Mouse (Mus musculus): ENCODE measurements around the gene Rbm17. TPM values are rescaled to one million over a fixed set of nuclear protein-coding genes. Genes with fewer than 3 reads are reported as not detected.
A peak's percentile ranks its signal among the peaks of the same experiment; 100 is the strongest.

Rbm17 gene
- polyA plus RNA-seq, 1 experiment from 2014 or later: 136 TPM

DNA sequence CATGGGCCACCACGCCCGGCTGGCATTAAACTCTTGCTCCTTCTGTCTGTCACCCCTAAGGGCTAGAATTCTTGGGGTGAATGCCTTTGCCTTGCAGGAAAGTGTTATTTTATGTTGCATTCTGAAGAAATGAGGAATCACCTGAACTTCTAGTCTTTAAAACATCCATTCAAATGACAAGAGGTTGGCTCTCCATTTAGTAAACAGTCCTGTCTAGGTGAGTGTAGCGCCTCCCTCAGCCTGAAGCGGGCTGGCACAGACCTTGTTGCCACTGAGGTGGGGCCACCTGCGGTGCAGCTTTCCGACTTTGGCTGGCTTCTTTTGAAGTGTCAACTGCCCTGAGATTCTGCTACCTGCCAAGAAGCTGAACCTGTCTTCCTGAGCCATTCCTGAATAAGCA is 48.6 kb downstream of the Rbm17 start:
- Histone ChIP-seq H3K9ac (no peak overlapping the region), H3K4me3 (no peak overlapping the region), H3K4me1 (peaks cover 13% of the 10 kb centered on the region; the same call in 1 of the 2 replicates), H3K9me3 (no peaks in the 10 kb centered on the region), H3K27me3 (peaks cover 6% of the 10 kb centered on the region; the same call in 1 of the 2 replicates), H3K4me2 (no peak overlapping the region), H3K36me3 (no peaks in the 10 kb centered on the region), H3K27ac (no peak overlapping the region)
- WGBS: 57% methylated on average over 6 of the region's 6 CpGs
- no peak for ATAC-seq (ENCODE audit: borderline replicate concordance, extremely low read depth, low FRiP score, low TSS enrichment)

DNA sequence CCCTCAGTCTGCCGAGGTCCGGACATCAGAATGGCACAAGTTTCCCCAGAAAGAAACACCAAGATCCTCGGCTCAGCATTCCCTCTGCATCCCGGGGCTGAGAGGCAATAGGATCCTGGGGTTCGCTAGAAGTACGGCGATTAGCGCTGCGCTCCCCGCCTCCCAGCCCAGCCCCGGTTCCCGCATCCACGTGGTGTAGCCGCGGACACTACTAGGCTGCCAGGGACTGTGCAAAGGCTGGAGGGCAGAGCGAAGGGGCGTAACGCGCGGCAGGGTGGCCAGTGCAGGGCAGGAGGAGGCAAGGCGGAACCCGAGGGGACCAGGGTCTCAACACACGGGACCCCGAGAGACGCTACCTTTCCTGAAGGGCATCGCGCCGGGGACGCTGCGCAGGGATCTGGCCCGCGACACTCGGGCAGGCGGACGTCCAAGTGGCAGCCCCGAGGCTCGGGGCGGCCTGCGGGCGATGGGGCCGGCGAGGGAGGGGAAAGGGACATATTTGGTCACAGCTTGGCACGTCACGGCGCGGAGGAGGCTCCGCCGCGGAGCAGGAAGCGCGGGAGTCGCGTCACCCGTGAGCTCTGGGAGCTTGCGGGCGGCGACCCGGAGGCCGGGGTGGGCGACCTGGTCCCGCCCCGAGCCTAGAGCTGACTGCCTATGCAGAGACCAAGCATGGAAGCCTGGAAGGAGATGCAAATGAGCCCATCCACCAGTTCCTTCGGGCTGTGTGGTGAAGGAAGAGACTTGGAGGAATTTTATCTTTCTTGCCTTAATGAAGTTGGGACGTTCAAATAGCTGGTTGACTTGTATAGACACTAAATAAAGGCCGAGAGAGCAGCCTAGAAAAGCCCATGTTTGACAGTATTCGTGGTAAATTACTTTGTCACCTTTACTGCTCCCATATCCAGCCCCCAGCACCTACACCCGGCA is 50.2 kb downstream of the Rbm17 start, which contains the start of gene Pfkfb3:
Gene Pfkfb3, minus strand, starts transcription at position 607 of the 930 bp plus-strand sequence.
- no peaks in the 10 kb centered on the region for H3K9me3 ChIP-seq
- no peaks in the 10 kb centered on the region for H3K36me3 ChIP-seq
- H3K4me1 ChIP-seq: peaks cover 13% of the 10 kb centered on the region; the same call in 1 of the 2 replicates
- peak within 1 kb of the TSS; percentile 55 for H3K4me3 ChIP-seq
- peak; percentile 86 for ATAC-seq (ENCODE audit: borderline replicate concordance, extremely low read depth, low FRiP score, low TSS enrichment)
- H3K9ac ChIP-seq: peak within 1 kb of the TSS; percentile 56
- no peak within 1 kb of the TSS for H3K27ac ChIP-seq
- 2% methylated on average over 57 of the region's 67 CpGs for WGBS
- peaks cover 6% of the 10 kb centered on the region; the same call in 1 of the 2 replicates for H3K27me3 ChIP-seq
- peak within 1 kb of the TSS; percentile 97 for H3K4me2 ChIP-seq

DNA sequence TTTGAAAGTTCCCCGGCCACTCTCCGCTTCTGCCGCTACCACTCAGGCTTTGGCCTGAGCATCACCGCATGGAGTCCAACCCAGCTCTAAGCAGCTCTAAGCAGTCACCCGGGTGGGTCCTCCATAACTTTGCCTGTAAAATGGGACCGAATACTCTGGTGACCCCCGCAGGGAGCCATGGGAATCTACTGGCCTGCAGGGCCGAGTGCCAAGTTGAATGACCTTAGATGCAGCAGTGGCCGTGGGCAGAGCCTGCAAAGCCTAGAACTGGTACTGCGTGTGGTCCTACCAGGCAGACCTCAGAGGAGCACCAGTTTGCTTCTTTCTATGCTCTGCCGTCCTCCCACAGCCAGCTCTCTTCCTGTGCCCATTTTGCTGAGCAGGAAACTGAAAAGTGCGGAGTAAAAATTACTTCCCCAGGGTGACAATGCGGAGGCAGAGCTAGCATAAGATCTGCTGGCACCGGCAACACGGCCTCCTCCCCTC is 50.9 kb downstream of the Rbm17 start:
- H3K4me2 ChIP-seq: peak overlapping the region; percentile 97
- H3K27me3 ChIP-seq: peaks cover 6% of the 10 kb centered on the region; the same call in 1 of the 2 replicates
- peaks cover 13% of the 10 kb centered on the region; the same call in 1 of the 2 replicates for H3K4me1 ChIP-seq
- H3K4me3 ChIP-seq: peak overlapping the region; percentile 55
- ATAC-seq (ENCODE audit: borderline replicate concordance, extremely low read depth, low FRiP score, low TSS enrichment): peak; percentile 24; the same call in 1 of the 2 replicates
- H3K27ac ChIP-seq: no peak overlapping the region
- 5% methylated on average over 15 of the region's 15 CpGs for WGBS
- peak overlapping the region; percentile 56 for H3K9ac ChIP-seq
- H3K36me3 ChIP-seq: no peaks in the 10 kb centered on the region
- no peaks in the 10 kb centered on the region for H3K9me3 ChIP-seq

DNA sequence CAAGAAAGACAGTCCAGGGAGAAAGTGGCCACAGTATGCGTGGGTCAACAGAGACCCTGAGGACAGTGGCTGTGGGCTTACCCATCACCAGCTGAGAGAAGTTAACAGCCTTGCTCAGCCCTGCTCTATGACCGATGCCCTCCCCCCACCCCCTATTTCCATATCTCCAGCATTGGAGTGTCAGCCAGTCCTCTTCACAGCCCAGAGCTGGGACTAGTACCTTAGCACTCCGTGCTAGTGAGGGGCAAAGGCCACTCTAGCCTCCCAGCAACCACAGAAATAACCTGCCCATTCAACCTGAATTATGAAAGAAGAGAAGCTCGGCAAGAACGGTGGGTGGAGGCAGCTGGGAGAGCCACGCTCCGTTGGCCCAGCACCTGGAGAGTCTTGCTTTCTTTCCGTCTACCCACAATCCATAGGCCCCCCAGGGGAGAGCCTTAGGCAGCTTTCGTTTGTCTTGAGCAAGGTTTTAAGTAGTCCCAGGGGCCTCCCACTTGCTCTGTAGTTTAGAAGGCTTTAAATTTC is 51.6 kb downstream of the Rbm17 start:
- Histone ChIP-seq H3K9me3 (no peaks in the 10 kb centered on the region), H3K36me3 (no peaks in the 10 kb centered on the region), H3K4me1 (peaks cover 13% of the 10 kb centered on the region; the same call in 1 of the 2 replicates), H3K27ac (no peak overlapping the region), H3K27me3 (peaks cover 6% of the 10 kb centered on the region; the same call in 1 of the 2 replicates), H3K4me3 (peak overlapping the region; percentile 55; the same call in 1 of the 2 replicates), H3K4me2 (peak overlapping the region; percentile 97), H3K9ac (no peak overlapping the region)
- ATAC-seq (ENCODE audit: borderline replicate concordance, extremely low read depth, low FRiP score, low TSS enrichment): peak; percentile 11; the same call in 1 of the 2 replicates
- WGBS: 17% methylated on average over 9 of the region's 9 CpGs

DNA sequence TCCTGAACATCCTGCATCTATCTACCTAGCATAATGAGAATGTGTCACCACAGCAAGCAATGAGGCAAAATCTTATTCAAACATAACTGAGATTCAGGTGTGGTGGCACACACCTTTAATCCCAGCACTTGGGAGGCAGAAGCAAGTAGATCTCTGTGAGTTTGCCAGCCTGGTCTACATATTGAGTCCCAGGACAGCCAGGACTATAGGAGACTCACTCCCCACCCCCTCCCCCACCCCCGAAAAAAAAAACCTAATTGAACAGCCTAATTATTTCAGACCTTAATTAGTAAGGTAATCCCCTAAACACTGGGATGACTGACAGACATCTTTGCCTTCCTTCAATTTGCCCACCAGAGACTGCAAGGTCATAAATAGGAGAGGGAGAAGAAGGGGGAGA is 52.2 kb downstream of the Rbm17 start:
- 27% methylated on average over 1 of the region's 1 CpGs for WGBS
- Histone ChIP-seq H3K36me3 (no peaks in the 10 kb centered on the region), H3K27me3 (peaks cover 6% of the 10 kb centered on the region; the same call in 1 of the 2 replicates), H3K9me3 (no peaks in the 10 kb centered on the region), H3K4me3 (no peak overlapping the region), H3K4me1 (peaks cover 13% of the 10 kb centered on the region; the same call in 1 of the 2 replicates), H3K4me2 (no peak overlapping the region), H3K27ac (no peak overlapping the region), H3K9ac (no peak overlapping the region)
- ATAC-seq (ENCODE audit: borderline replicate concordance, extremely low read depth, low FRiP score, low TSS enrichment): no peak

DNA sequence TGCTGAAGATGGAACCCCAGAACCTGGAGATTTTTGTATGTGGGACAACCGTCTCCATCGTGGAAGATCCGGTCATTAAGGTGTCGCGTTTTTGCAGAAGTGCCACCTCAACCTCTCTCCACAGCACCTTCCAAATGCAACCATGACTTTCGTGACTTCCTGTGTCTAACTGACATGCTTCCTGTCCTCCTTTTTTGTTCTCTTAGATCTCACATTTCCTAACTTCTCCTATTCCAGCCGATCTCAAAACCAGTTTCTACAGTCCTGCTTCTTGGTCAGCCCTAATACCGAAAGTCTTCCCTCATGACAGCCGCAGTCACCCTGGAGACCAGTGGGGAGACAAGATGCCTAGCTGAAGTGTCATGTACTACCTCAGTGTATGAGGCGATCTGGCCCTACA is 55.4 kb downstream of the Rbm17 start:
- H3K27me3 ChIP-seq: no peaks in the 10 kb centered on the region
- no peak for ATAC-seq (ENCODE audit: borderline replicate concordance, extremely low read depth, low FRiP score, low TSS enrichment)
- no peak overlapping the region for H3K4me3 ChIP-seq
- H3K9ac ChIP-seq: no peak overlapping the region
- 86% methylated on average over 10 of the region's 10 CpGs for WGBS
- no peak overlapping the region for H3K4me2 ChIP-seq
- peaks cover 13% of the 10 kb centered on the region; the same call in 1 of the 2 replicates for H3K4me1 ChIP-seq
- H3K9me3 ChIP-seq: no peaks in the 10 kb centered on the region
- H3K36me3 ChIP-seq: no peaks in the 10 kb centered on the region
- no peak overlapping the region for H3K27ac ChIP-seq

DNA sequence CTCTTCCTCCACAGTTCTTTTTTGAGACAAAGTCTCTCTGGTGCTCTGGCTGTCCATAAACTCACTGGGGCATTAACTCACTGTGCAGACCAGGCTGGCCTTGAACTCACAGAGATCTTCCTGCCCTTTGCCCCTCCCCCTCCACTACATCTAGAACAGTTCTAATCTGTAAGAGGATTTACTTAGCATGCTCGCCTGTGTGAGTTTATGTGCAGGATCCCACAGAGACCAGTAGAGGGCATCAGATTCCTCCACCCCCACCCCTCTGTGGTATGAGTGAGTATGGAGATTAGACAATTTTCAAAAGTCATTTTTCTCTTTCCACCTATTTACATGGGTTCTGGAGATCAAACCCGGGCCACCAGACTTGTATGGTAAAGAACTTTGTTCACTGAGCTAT is 56.3 kb downstream of the Rbm17 start:
- WGBS: 57% methylated on average over 2 of the region's 2 CpGs
- H3K4me3 ChIP-seq: no peak overlapping the region
- H3K4me1 ChIP-seq: peaks cover 4% of the 10 kb centered on the region; the same call in 1 of the 2 replicates
- no peak; the same call in 1 of the 2 replicates for ATAC-seq (ENCODE audit: borderline replicate concordance, extremely low read depth, low FRiP score, low TSS enrichment)
- no peak overlapping the region for H3K4me2 ChIP-seq
- no peaks in the 10 kb centered on the region for H3K36me3 ChIP-seq
- no peak overlapping the region for H3K9ac ChIP-seq
- H3K27me3 ChIP-seq: no peaks in the 10 kb centered on the region
- no peaks in the 10 kb centered on the region for H3K9me3 ChIP-seq
- no peak overlapping the region for H3K27ac ChIP-seq

DNA sequence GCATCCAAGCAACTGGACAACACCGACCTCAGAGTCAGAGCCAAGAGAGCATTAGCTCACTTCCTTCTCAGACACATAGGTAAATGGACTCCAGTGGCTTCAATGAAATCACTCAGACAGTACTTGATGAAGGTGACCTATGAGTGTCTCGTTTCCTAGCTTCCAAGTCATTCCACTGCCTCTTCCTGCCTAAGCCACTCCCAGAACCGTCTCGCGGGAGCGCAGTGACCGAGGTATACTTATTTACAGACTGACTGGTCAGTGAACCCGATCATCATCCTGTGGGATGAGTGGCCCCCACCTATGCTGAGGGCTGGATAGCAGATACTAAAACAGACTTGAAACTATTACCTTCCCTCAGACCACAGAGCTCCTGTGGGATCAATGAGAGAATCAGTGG is 57.9 kb downstream of the Rbm17 start:
- WGBS: 68% methylated on average over 8 of the region's 8 CpGs
- no peak for ATAC-seq (ENCODE audit: borderline replicate concordance, extremely low read depth, low FRiP score, low TSS enrichment)
- H3K27ac ChIP-seq: no peak overlapping the region

DNA sequence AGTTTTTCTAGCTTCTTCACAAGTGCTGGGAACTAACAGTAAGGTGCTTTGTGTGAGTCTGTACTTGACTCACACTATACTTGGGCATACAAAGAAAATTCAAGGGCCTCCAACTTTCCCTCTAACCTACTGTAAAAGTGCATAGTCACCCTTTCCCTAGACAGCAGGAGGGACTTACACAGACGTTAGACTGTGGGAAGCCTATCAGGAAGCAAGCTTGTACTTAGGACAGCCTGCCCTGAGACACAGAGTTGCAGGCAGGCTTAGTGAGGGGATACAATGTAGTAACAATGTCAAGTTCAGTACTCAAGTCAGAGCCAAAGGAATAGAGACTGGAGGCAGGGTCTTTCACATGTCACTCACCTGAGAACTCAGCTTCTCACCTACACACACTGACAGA is 58.6 kb downstream of the Rbm17 start:
- no peaks in the 10 kb centered on the region for H3K27me3 ChIP-seq
- no peaks in the 10 kb centered on the region for H3K9me3 ChIP-seq
- H3K36me3 ChIP-seq: no peaks in the 10 kb centered on the region
- no peak overlapping the region for H3K4me2 ChIP-seq
- no peak for ATAC-seq (ENCODE audit: borderline replicate concordance, extremely low read depth, low FRiP score, low TSS enrichment)
- no peak overlapping the region for H3K9ac ChIP-seq
- H3K27ac ChIP-seq: no peak overlapping the region
- WGBS: 21% methylated on average over 1 of the region's 1 CpGs
- H3K4me1 ChIP-seq: no peaks in the 10 kb centered on the region
- no peak overlapping the region for H3K4me3 ChIP-seq

More for the DNA sequence above, 57.9 kb downstream of the Rbm17 start:
- Histone ChIP-seq H3K4me2 (no peak overlapping the region), H3K4me1 (no peaks in the 10 kb centered on the region), H3K9me3 (no peaks in the 10 kb centered on the region), H3K27me3 (no peaks in the 10 kb centered on the region), H3K36me3 (no peaks in the 10 kb centered on the region), H3K4me3 (no peak overlapping the region), H3K9ac (no peak overlapping the region)

DNA sequence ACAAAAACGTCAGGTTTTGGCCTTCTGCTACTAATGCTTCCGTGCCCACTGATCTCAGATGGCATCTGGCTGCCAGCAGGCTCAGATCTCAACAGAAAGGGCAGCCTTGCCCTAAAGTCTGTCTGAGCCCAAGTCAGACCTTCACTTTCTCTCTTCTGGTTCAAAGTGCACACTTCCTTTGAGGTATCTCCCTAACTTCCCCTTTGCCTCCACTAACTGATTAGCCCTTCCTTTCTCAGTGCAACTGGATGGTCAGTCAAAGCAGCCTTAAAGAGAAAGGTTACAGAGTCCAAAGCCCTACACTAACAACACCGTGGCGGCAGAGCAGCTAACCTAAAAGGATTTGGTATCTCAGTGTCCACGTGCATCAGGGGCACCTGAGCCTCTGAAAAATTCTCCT is 59.6 kb downstream of the Rbm17 start:
- ATAC-seq (ENCODE audit: borderline replicate concordance, extremely low read depth, low FRiP score, low TSS enrichment): no peak
- no peak overlapping the region for H3K4me2 ChIP-seq
- no peaks in the 10 kb centered on the region for H3K4me1 ChIP-seq
- no peak overlapping the region for H3K4me3 ChIP-seq
- no peak overlapping the region for H3K27ac ChIP-seq
- 72% methylated on average over 5 of the region's 5 CpGs for WGBS
- no peaks in the 10 kb centered on the region for H3K27me3 ChIP-seq
- no peaks in the 10 kb centered on the region for H3K36me3 ChIP-seq
- H3K9me3 ChIP-seq: no peaks in the 10 kb centered on the region
- H3K9ac ChIP-seq: no peak overlapping the region

DNA sequence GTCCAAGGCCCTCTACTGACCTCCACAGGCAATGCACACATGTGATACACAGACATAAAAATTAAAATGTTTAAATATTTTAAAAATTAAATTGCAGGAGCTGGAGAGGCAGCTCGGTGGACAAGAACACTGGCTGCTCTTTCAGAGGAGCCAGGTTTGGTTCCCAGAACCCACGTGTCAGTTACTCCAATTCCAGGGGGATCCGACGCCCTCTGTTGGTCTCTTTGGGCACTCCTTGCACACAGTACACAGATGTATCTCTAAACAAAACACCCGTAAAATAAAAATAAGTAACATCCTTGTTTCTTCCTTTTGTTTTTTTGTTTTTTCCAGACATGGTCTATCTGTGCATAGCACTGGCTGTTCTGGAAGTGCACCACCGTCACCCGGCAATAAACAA is 60.8 kb downstream of the Rbm17 start:
- ATAC-seq (ENCODE audit: borderline replicate concordance, extremely low read depth, low FRiP score, low TSS enrichment): no peak
- 72% methylated on average over 7 of the region's 7 CpGs for WGBS
- Histone ChIP-seq H3K36me3 (no peaks in the 10 kb centered on the region), H3K4me3 (no peak overlapping the region), H3K27ac (no peak overlapping the region), H3K4me2 (no peak overlapping the region), H3K4me1 (no peaks in the 10 kb centered on the region), H3K27me3 (no peaks in the 10 kb centered on the region), H3K9ac (no peak overlapping the region), H3K9me3 (no peaks in the 10 kb centered on the region)

DNA sequence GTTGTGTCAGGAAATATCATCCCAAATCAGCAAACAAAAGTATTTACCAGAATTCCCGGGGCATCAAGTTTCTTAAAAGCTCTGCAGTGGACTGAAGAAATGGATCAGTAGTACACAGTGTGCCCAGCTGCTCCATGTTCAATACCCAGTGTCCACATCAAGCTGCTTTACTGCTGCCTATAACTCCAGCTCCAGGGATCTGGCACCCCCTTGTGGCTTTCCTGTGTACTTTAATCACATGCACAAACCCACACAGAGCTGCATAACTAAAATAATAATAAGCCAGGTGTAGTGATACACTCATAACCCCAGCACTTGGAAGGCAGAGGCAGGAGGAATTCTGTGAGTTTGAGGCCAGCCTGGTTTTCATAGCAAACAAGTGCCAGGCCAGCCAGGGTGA is 61.3 kb downstream of the Rbm17 start:
- ATAC-seq (ENCODE audit: borderline replicate concordance, extremely low read depth, low FRiP score, low TSS enrichment): peak; percentile 67; the same call in 1 of the 2 replicates
- Histone ChIP-seq H3K4me3 (no peak overlapping the region), H3K27ac (no peak overlapping the region), H3K4me1 (no peaks in the 10 kb centered on the region), H3K4me2 (no peak overlapping the region), H3K36me3 (no peaks in the 10 kb centered on the region), H3K27me3 (no peaks in the 10 kb centered on the region), H3K9me3 (no peaks in the 10 kb centered on the region), H3K9ac (no peak overlapping the region)
- WGBS: 80% methylated on average over 1 of the region's 1 CpGs

Measured in lung, embryonic 15.5 days (tissue).